Mouse (Mus musculus) ovary, postnatal 36 days (tissue): ENCODE data around the gene Sept12.
A peak's percentile ranks its signal among the peaks of the same experiment; 100 is the strongest.

Source experiments
- DNase-seq: peaks from one replicate; pipeline ENCODE4 v3.0.0; 2022; ENCODE audit warnings: low spot score, mixed read lengths

Sept12 gene

DNA sequence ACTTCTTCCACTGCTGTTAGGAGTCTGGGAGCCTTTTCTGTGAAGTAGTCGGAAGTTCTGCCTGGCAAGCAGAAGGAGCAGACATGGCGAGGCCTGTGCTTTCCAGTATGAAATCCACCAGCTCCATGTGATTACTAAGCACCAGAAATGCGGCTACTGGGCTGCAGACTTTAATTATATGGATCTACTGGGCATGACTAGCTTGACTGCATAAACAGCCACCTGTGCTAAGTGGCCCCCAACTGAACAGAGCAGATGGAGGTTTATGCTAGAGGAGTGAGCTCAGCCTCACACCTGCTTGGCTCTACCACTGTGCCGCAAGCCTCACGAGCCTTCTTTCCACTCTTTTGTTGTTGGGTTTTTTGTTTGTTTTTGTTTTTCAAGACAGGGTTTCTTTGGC, 23.1 kb downstream of the Sept12 start:
- DNase-seq = no peak

DNA sequence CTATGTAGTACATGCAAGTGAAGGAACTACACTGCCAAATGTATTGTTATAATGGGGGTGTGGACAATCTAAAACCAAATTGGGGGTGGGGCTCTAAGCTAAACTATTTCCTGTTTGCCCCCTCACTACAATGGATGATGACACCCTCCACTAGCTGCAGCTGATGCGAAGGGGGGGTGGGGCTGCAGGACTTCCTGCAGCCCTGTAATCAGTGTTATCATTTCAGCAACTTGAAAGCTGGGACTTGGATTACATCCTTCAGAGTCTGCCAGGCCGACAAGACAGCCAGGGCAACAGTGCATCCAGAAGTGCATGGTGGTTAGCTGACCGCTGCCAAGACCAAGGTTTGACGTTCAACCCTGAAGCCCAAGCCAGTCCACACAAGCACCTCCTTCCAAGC, 26.0 kb downstream of the Sept12 start:
- no peak for DNase-seq

GRCm38 (mm10) chr16:4969055-4969843, 28.4 kb downstream of the Sept12 start:
- DNase-seq = no peak

- no peak for DNase-seq
Measured at GRCm38 (mm10) chr16:4968426-4968825, 29.2 kb downstream of the Sept12 start.

DNA sequence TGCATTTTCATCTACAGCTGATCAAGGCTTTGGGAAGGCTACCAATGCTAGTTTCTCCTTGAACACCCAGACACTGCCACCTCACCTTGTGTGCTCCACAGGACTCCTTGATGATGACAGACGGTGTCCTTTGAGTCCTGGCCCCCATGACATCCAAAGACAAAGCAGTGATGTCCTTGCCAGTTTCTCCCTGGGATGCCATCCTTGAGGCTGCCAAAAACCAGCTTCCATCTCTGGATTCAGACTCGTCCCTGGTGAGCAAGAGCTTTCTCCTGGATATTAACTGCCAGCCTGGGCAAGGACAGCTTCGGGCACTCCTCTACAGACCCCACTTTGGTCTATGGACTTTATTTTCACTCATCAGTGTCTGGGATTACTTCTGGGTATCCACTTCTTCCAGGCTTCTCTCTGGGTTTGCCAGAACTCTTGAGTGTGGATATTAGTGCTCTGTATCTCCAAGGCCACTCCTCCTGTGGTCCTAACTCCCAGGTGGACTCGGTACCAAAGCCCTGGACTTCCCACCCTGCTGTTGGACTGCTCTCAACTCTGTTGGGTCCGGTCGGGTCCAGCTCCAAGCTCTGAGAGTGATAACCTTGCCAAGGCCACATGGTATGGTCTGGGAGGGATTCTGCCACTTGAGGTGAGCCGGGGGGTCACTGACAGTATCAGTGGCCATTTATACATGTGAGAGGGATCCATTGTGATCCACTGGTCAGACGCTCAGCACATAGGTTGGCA, 32.1 kb downstream of the Sept12 start:
- no peak for DNase-seq

DNA sequence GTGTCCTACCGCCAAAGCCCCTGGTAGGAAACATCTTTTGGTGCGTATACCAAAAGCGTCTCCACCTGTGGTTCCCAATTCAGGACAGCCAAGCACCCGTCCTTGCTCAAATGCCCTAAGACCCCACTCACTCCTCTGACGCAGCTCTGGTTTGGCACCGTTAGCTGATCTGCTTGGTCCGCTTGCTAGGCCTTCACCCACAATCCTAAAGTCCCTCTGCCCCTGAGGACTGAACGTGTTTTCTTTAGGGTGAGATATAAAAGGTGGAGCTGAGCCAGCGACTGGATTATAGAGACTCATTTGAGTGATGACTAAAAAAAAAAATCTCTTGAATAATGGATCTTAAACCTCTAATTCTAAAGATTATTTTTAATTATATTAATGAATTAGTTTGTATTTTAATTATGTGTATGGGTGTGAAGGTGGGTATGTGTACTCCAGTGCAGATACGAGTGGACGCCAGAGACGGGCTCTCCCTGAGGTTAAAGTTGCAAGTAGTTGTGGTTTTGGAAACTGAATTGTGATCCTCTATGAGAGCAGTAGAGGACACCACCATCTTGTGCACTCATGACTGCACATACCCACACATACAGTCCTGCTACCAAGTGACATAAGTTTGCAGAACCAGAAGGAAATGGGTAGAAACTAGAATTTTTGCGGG, 32.8 kb downstream of the Sept12 start:
- DNase-seq = no peak

GRCm38 (mm10) chr16:4963797-4964709, 33.6 kb downstream of the Sept12 start, which contains the start of gene Anks3:
TSS of gene Anks3 (minus strand) at chr16:4964205.
- peak; percentile 97 for DNase-seq

DNA sequence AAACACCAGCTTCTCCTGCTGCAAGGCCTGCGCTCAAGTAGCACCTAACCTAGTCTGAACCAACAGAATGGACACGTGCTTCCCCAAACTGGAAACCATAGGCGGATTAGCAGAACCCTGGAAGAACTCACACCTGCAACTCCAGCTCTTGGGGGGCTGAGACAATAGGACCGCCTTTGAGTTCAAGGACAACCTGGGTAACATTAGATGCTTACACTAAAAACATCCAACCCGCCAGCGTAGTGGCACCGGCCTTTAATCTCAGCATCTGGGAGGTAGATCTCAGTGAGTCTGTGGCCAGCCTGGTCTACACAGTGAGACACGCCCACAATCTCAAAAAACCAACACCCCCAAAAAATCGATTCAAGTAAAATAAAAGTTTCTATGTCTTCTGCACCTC, 34.3 kb downstream of the Sept12 start:
- DNase-seq = no peak

DNA sequence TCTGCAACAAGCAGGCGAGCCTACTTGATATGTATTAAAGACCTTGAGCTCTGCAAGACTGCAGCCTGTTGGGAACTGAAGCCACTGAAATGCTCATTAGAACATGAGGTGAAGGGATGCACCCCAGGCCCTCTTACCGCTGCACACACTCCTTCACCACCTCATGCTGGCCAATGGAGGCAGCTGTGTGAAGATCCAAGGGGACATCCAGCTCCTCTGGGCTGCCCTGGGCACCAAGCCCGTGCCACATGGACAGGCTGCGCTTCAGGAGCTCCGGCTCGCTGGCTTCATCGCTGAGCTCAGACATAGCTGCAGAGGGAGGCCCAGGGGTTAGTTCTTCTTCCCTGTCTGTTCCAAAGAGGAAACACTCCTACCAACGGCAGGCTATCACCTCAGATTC, 37.4 kb downstream of the Sept12 start:
- no peak for DNase-seq

- no peak for DNase-seq
Measured at GRCm38 (mm10) chr16:4957446-4957845, 40.2 kb downstream of the Sept12 start.

GRCm38 (mm10) chr16:4956609-4957008, 41.0 kb downstream of the Sept12 start:
- no peak for DNase-seq

- DNase-seq = no peak
Measured at GRCm38 (mm10) chr16:4947378-4947777, 50.3 kb downstream of the Sept12 start.

DNA sequence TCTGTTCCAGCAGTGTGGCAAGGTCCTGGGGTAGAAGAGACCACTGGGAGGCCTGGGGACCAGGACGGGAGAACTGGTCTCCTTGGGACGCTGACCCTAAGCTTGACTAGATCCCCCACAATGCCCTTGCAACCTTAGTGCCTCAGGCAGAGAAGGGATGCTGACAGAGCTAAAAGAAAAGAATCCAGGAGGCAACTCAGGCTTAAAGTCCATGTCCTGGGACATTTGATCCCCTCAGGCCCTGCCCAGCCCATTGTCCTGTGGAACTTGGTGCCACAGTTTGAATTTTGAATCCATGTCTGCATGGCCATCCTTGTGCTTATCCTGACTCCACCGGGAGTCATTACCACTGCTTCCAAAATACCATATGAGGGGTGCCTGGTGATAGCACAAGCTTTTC, 51.5 kb downstream of the Sept12 start:
- no peak for DNase-seq

GRCm38 (mm10) chr16:4945415-4945814, 52.2 kb downstream of the Sept12 start:
- DNase-seq = no peak

GRCm38 (mm10) chr16:4943431-4943830, 54.2 kb downstream of the Sept12 start:
- DNase-seq = no peak

DNA sequence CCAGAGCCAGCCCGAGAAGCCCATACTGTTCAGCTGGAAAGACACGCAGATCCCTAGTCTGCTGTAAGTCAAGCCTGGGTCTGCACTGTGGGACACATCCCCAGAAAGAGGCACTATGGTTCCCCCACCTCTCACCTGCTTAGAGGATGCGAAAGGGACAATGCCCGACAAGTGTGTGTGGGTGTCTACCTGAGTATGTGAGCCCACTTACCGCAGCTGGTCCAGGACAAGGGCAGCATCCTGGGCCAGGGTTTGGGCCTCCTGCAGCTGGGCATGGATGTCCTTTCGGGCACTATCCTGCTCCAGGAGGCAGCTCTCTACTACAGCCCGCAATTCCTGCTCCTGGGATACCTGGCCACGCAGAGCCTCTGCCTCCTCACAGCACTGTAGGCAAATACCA, 54.8 kb downstream of the Sept12 start:
- no peak for DNase-seq

GRCm38 (mm10) chr16:4941016-4941415, 56.6 kb downstream of the Sept12 start:
- DNase-seq = no peak

- no peak for DNase-seq
Measured at GRCm38 (mm10) chr16:4940311-4940850, 57.3 kb downstream of the Sept12 start.

- DNase-seq = peak; percentile 39
Measured at GRCm38 (mm10) chr16:4939412-4939811, 58.2 kb downstream of the Sept12 start.

DNA sequence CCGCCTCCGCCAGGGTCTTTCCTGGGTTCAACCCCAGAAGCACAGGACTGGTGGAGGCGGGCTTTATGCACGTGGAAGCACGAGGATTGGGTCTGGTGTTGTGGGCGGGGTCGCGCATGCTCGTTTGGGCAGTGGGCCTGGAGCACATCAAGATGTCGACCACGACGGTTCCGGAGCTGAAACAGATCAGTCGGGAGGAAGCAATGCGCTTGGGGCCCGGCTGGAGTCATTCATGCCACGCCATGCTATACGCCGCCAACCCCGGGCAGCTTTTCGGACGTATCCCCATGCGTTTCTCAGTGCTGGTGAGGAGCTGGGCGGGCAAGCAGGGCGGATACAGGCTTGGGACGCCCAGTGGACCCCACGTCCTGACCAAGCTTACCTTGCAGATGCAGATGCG, 58.7 kb downstream of the Sept12 start:
- DNase-seq = peak; percentile 95

GRCm38 (mm10) chr16:4938461-4938860, 59.2 kb downstream of the Sept12 start, which contains the start of gene Nudt16l1:
TSS of gene Nudt16l1 (plus strand) at chr16:4938761.
- DNase-seq = no peak
